Mouse (Mus musculus): ENCODE data around the gene Rev3l. TPM values are rescaled to one million over a fixed set of nuclear protein-coding genes. Genes with fewer than 3 reads are reported as not detected.

Gene Rev3l
- total and polyA plus RNA-seq, 2 experiments from 2014 or later, result 5.5 to 34.7 TPM

DNA sequence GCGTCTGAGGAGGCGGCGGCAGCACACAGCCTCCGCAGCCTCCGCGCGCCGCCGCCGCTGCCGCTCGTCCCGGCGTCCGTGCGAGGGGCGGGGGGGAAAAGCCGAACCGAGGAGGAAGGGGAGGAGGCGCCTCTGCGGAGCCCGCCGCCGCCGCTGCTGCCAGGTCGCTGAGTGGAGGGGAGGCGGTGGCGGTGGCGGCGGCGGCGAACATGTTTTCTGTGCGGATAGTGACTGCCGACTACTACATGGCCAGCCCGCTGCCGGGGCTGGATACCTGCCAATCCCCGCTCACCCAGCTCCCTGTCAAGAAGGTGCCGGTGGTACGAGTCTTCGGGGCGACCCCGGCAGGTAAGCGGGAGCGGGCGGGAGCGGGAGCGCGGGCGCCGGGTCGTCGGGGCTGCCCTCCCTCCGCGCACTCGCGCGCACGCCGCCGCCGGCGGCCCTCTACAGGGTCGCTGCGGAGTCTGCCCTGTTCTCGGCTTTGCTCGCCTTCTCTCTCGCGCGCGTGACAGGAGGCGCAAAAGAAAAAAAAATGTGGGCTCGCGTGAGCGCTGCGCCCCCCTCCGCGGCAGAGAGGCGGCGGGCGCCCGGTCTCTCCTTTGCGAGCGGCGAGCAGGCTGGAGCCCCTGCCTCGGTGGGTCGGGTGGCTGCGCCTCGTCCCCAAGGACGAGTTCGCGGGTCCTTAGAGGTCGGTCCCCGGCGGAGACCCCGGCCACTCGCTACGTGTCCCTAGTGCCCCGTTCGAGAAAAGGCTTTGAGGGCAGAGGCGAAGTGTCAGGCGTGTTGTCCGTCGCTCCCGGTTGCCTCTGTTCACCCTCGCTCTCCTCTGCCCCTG is 565 bp downstream of the Rev3l start:
- peak overlapping the region; percentile 69 for H3K4me3 ChIP-seq (ENCODE audit: low read depth, low read length)
- WGBS, result under 1% methylated on average over 88 of the region's 105 CpGs
- no peaks in the 10 kb centered on the region for H3K9me3 ChIP-seq (replicated peaks; ENCODE audit: control insufficient read depth, low read length)
- no peaks in the 10 kb centered on the region for H3K36me3 ChIP-seq (replicated peaks; ENCODE audit: control insufficient read depth, insufficient read depth, low read length)
- H3K9ac ChIP-seq (replicated peaks; ENCODE audit: low read depth, low read length), result peak overlapping the region; percentile 75
- DNase-seq (ENCODE audit: low spot score) (peak; percentile 86), ATAC-seq (ENCODE audit: insufficient read depth, low read depth) (peak; percentile 53)
- no peaks in the 10 kb centered on the region for H3K27me3 ChIP-seq (ENCODE audit: control insufficient read depth, insufficient read depth, low read length)
- TF ChIP-seq EP300 (IDR thresholded peaks at IDR 0.05; ENCODE audit: low read depth), result no peak; the same call in 1 of the 2 replicates
- TF ChIP-seq CTCF (IDR thresholded peaks at IDR 0.05; ENCODE audit: low read depth), result no peak; the same call in 1 of the 2 replicates
- H3K4me1 ChIP-seq (ENCODE audit: control insufficient read depth, insufficient read depth), result peaks cover 9% of the 10 kb centered on the region
- peak overlapping the region; percentile 98 for H3K27ac ChIP-seq (ENCODE audit: low read depth)
- peak overlapping the region; percentile 66 for H3K4me2 ChIP-seq (ENCODE audit: low read depth, low read length)

DNA sequence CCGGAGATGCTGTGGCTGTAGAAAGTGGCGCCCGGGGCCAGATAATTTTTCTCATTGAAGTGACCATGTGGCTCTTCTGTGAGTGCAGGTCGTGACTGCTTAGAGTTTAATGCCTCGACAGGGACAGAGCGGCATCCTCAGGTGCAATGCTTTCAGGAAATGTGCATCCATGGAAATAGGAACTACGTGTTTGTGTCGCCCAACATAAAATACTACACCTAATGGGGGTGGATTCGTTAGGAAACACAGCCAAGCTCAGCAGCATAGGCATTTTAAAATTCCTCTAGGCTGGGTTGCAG is 1.1 kb downstream of the Rev3l start:
- no peak for DNase-seq (ENCODE audit: low spot score)
- H3K9ac ChIP-seq (replicated peaks; ENCODE audit: low read depth, low read length), result peak overlapping the region; percentile 75
- WGBS, result under 1% methylated on average over 9 of the region's 9 CpGs

DNA sequence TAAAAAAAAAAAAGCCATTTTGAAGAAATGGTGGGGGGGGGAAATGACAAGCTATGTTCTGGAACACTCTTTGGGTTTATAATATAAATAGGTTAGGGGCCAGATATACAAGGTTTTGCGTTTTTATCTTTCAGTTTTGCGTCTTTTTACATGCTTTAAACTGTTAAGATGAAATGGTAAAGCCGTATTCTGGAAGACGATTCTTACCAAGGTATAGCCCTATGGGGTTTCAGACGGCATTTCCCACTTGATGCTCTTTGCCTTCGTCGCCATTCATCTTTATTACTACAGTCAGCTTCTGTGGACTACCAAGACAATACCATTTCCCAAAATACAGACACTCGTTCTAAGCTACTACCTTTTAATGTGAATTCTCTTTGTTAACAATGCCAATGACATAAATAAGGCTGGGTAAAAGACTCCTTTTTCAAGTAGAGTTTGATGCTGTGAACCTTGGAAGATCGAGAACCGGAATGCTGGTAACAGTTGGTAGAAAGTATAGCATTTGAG is 1.6 kb downstream of the Rev3l start:
- 13% methylated on average over 10 of the region's 10 CpGs for WGBS
- peak overlapping the region; percentile 69 for H3K4me3 ChIP-seq (ENCODE audit: low read depth, low read length)
- peak overlapping the region; percentile 66 for H3K4me2 ChIP-seq (ENCODE audit: low read depth, low read length)
- H3K9me3 ChIP-seq (replicated peaks; ENCODE audit: control insufficient read depth, low read length), result no peaks in the 10 kb centered on the region
- peak overlapping the region; percentile 75 for H3K9ac ChIP-seq (replicated peaks; ENCODE audit: low read depth, low read length)
- TF ChIP-seq CTCF (IDR thresholded peaks at IDR 0.05; ENCODE audit: low read depth) (no peak), EP300 (IDR thresholded peaks at IDR 0.05; ENCODE audit: low read depth) (no peak)
- no peak for DNase-seq (ENCODE audit: low spot score)
- no peak for ATAC-seq (ENCODE audit: insufficient read depth, low read depth)
- peaks cover 9% of the 10 kb centered on the region for H3K4me1 ChIP-seq (ENCODE audit: control insufficient read depth, insufficient read depth)
- H3K27me3 ChIP-seq (ENCODE audit: control insufficient read depth, insufficient read depth, low read length), result no peaks in the 10 kb centered on the region
- H3K36me3 ChIP-seq (replicated peaks; ENCODE audit: control insufficient read depth, insufficient read depth, low read length), result no peaks in the 10 kb centered on the region
- H3K27ac ChIP-seq (ENCODE audit: low read depth), result peak overlapping the region; percentile 98; the same call in 1 of the 2 replicates

More for the DNA sequence above, 1.1 kb downstream of the Rev3l start:
- H3K4me1 ChIP-seq (ENCODE audit: control insufficient read depth, insufficient read depth), result peaks cover 9% of the 10 kb centered on the region
- no peaks in the 10 kb centered on the region for H3K36me3 ChIP-seq (replicated peaks; ENCODE audit: control insufficient read depth, insufficient read depth, low read length)
- peak overlapping the region; percentile 66 for H3K4me2 ChIP-seq (ENCODE audit: low read depth, low read length)
- peak overlapping the region; percentile 98 for H3K27ac ChIP-seq (ENCODE audit: low read depth)
- TF ChIP-seq EP300 (IDR thresholded peaks at IDR 0.05; ENCODE audit: low read depth) (no peak), CTCF (IDR thresholded peaks at IDR 0.05; ENCODE audit: low read depth) (peak; percentile 42; the same call in 1 of the 2 replicates)
- H3K4me3 ChIP-seq (ENCODE audit: low read depth, low read length), result peak overlapping the region; percentile 69
- no peaks in the 10 kb centered on the region for H3K9me3 ChIP-seq (replicated peaks; ENCODE audit: control insufficient read depth, low read length)
- ATAC-seq (ENCODE audit: insufficient read depth, low read depth), result no peak
- no peaks in the 10 kb centered on the region for H3K27me3 ChIP-seq (ENCODE audit: control insufficient read depth, insufficient read depth, low read length)

DNA sequence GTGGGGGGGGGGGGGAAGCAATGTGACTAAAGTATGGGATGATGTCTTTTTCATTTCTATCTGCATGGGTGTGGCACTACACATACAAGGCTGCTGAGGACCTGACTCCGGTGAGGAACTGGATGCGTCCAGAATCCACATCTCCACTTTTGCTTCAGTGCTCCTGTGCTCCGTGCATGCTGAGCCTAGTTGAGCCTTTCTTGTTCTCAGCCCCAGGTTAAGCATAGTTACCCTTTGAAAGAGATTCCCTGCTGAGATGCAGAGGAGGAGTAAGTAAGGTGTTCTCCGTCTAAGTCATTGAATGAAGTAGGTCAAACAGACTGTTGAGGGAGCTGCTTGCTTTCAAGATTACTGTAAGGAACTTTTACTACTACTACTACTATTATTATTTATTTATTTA is 4.3 kb downstream of the Rev3l start:
- no peaks in the 10 kb centered on the region for H3K36me3 ChIP-seq (replicated peaks; ENCODE audit: control insufficient read depth, insufficient read depth, low read length)
- 81% methylated on average over 4 of the region's 4 CpGs for WGBS
- ATAC-seq (ENCODE audit: insufficient read depth, low read depth) (no peak), DNase-seq (ENCODE audit: low spot score) (no peak)
- no peak overlapping the region for H3K4me2 ChIP-seq (ENCODE audit: low read depth, low read length)
- no peak overlapping the region for H3K27ac ChIP-seq (ENCODE audit: low read depth)
- TF ChIP-seq CTCF (IDR thresholded peaks at IDR 0.05; ENCODE audit: low read depth) (no peak), EP300 (IDR thresholded peaks at IDR 0.05; ENCODE audit: low read depth) (no peak)
- H3K4me1 ChIP-seq (ENCODE audit: control insufficient read depth, insufficient read depth), result peaks cover 9% of the 10 kb centered on the region
- no peak overlapping the region for H3K4me3 ChIP-seq (ENCODE audit: low read depth, low read length)
- H3K9me3 ChIP-seq (replicated peaks; ENCODE audit: control insufficient read depth, low read length), result no peaks in the 10 kb centered on the region
- H3K27me3 ChIP-seq (ENCODE audit: control insufficient read depth, insufficient read depth, low read length), result no peaks in the 10 kb centered on the region
- no peak overlapping the region for H3K9ac ChIP-seq (replicated peaks; ENCODE audit: low read depth, low read length)

DNA sequence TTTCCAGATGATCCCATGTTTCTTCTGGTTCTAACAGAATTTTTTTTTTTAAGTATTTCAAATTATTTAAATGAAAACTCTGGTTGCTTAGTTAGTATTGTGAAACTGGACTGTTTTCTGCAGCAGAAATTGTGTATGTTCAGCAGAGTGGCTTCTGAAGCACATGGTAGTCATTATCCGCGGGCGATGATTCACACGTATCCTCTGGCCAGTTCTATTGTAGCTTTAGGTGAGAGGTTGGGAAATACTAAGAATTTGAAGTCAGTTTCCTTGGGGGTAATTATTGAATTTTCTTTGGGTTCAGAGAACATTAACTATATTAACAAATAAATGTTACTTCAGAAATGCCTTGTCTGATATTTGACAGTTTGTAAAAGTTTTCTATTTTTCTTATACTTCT is 10.1 kb downstream of the Rev3l start:
- Histone ChIP-seq H3K27ac (ENCODE audit: low read depth) (no peak overlapping the region), H3K9me3 (replicated peaks; ENCODE audit: control insufficient read depth, low read length) (no peaks in the 10 kb centered on the region), H3K36me3 (replicated peaks; ENCODE audit: control insufficient read depth, insufficient read depth, low read length) (no peaks in the 10 kb centered on the region), H3K9ac (replicated peaks; ENCODE audit: low read depth, low read length) (no peak overlapping the region), H3K4me1 (ENCODE audit: control insufficient read depth, insufficient read depth) (peaks cover 4% of the 10 kb centered on the region; the same call in 1 of the 2 replicates), H3K4me3 (ENCODE audit: low read depth, low read length) (no peak overlapping the region), H3K27me3 (ENCODE audit: control insufficient read depth, insufficient read depth, low read length) (no peaks in the 10 kb centered on the region), H3K4me2 (ENCODE audit: low read depth, low read length) (no peak overlapping the region)
- WGBS, result 65% methylated on average over 4 of the region's 4 CpGs
- ATAC-seq (ENCODE audit: insufficient read depth, low read depth), result no peak
- TF ChIP-seq EP300 (IDR thresholded peaks at IDR 0.05; ENCODE audit: low read depth) (no peak), CTCF (IDR thresholded peaks at IDR 0.05; ENCODE audit: low read depth) (no peak)
- DNase-seq (ENCODE audit: low spot score), result no peak
